Mouse (Mus musculus): Measurements from ENCODE around the gene Tmem256. TPM values are rescaled to one million over a fixed set of nuclear protein-coding genes. Genes with fewer than 3 reads are reported as not detected.

The Tmem256 gene
- polyA plus RNA-seq, 1 experiment from 2014 or later = 290 TPM

- H3K4me3 ChIP-seq = peak overlapping the region; percentile 58
- H3K27me3 ChIP-seq (ENCODE audit: poor library complexity, severe bottlenecking) = peaks cover 34% of the 10 kb centered on the region
- H3K36me3 ChIP-seq (replicated peaks) = no peaks in the 10 kb centered on the region
- 58% methylated on average over 21 of the region's 21 CpGs for WGBS
- DNase-seq (ENCODE audit: extremely low spot score, low spot score) = no peak
- H3K27ac ChIP-seq = peak overlapping the region; percentile 84
- peaks cover 57% of the 10 kb centered on the region for H3K4me1 ChIP-seq
- no peaks in the 10 kb centered on the region for H3K9me3 ChIP-seq
These were observed 43.7 kb downstream of the Tmem256 start for GRCm38 (mm10) chr11:69881787-69882670.

GRCm38 (mm10) chr11:69883066-69883465, 44.8 kb downstream of the Tmem256 start:
- no peak overlapping the region for H3K27ac ChIP-seq
- DNase-seq (ENCODE audit: extremely low spot score, low spot score) = no peak
- H3K4me3 ChIP-seq = no peak overlapping the region
- H3K36me3 ChIP-seq (replicated peaks) = no peaks in the 10 kb centered on the region
- H3K9me3 ChIP-seq = no peaks in the 10 kb centered on the region
- peaks cover 34% of the 10 kb centered on the region for H3K27me3 ChIP-seq (ENCODE audit: poor library complexity, severe bottlenecking)
- WGBS = 61% methylated on average over 4 of the region's 4 CpGs
- H3K4me1 ChIP-seq = peaks cover 47% of the 10 kb centered on the region

GRCm38 (mm10) chr11:69883527-69884151, 45.3 kb downstream of the Tmem256 start:
- Histone ChIP-seq H3K4me3 (no peak overlapping the region), H3K36me3 (replicated peaks) (no peaks in the 10 kb centered on the region), H3K4me1 (peaks cover 41% of the 10 kb centered on the region), H3K9me3 (no peaks in the 10 kb centered on the region), H3K27me3 (ENCODE audit: poor library complexity, severe bottlenecking) (peaks cover 33% of the 10 kb centered on the region), H3K27ac (no peak overlapping the region)
- no peak for DNase-seq (ENCODE audit: extremely low spot score, low spot score)
- 88% methylated on average over 8 of the region's 8 CpGs for WGBS

GRCm38 (mm10) chr11:69884240-69884639, 45.9 kb downstream of the Tmem256 start:
- Histone ChIP-seq H3K9me3 (no peaks in the 10 kb centered on the region), H3K4me1 (peaks cover 35% of the 10 kb centered on the region), H3K4me3 (no peak overlapping the region), H3K27ac (peak overlapping the region; percentile 41; the same call in 1 of the 2 replicates), H3K36me3 (replicated peaks) (no peaks in the 10 kb centered on the region), H3K27me3 (ENCODE audit: poor library complexity, severe bottlenecking) (peaks cover 28% of the 10 kb centered on the region)
- WGBS = 89% methylated on average over 9 of the region's 9 CpGs
- no peak for DNase-seq (ENCODE audit: extremely low spot score, low spot score)

GRCm38 (mm10) chr11:69884663-69885062, 46.3 kb downstream of the Tmem256 start:
- H3K9me3 ChIP-seq = no peaks in the 10 kb centered on the region
- H3K36me3 ChIP-seq (replicated peaks) = no peaks in the 10 kb centered on the region
- H3K27me3 ChIP-seq (ENCODE audit: poor library complexity, severe bottlenecking) = peaks cover 23% of the 10 kb centered on the region
- WGBS = 91% methylated on average over 8 of the region's 8 CpGs
- H3K4me1 ChIP-seq = peaks cover 31% of the 10 kb centered on the region
- H3K27ac ChIP-seq = peak overlapping the region; percentile 12; the same call in 1 of the 2 replicates
- no peak overlapping the region for H3K4me3 ChIP-seq
- DNase-seq (ENCODE audit: extremely low spot score, low spot score) = no peak

- Histone ChIP-seq H3K36me3 (replicated peaks) (no peaks in the 10 kb centered on the region), H3K27ac (0 out of 2 replicates have a peak overlapping the region, but pooled peaks have one; percentile 0)
- 72% methylated on average over 8 of the region's 8 CpGs for WGBS
These were observed 48.8 kb downstream of the Tmem256 start for GRCm38 (mm10) chr11:69886907-69887635.

More at GRCm38 (mm10) chr11:69886907-69887635, 48.8 kb downstream of the Tmem256 start:
- DNase-seq (ENCODE audit: extremely low spot score, low spot score) = no peak
- peaks cover 11% of the 10 kb centered on the region for H3K27me3 ChIP-seq (ENCODE audit: poor library complexity, severe bottlenecking)
- H3K4me3 ChIP-seq = no peak overlapping the region
- no peaks in the 10 kb centered on the region for H3K9me3 ChIP-seq
- peaks cover 11% of the 10 kb centered on the region; the same call in 1 of the 2 replicates for H3K4me1 ChIP-seq

Small RNA genes within 50 kb of the gene (microRNA-seq; reads per million reads assigned to microRNA genes)
- gene Mir6924 = not detected

Other genes with a start within 250 kb of the Tmem256 start
- 4.3 and 4.6 TPM in 2 replicates for gene Atp1b2, start 232.6 kb upstream of the Tmem256 start, polyA plus RNA-seq (2016; fragmentation: Nextera tagmentation; extraction: Ambion mirVana)
- gene Shbg, start 220.6 kb upstream of the Tmem256 start, polyA plus RNA-seq (2016; fragmentation: Nextera tagmentation; extraction: Ambion mirVana) = not detected in 2 replicates
- gene Sat2, start 216.5 kb upstream of the Tmem256 start, polyA plus RNA-seq (2016; fragmentation: Nextera tagmentation; extraction: Ambion mirVana) = 13.7 and 15.4 TPM in 2 replicates
- 32.5 and 34.6 TPM in 2 replicates for gene Fxr2, start 205.5 kb upstream of the Tmem256 start, polyA plus RNA-seq (2016; fragmentation: Nextera tagmentation; extraction: Ambion mirVana)
- gene Sox15, start 183.2 kb upstream of the Tmem256 start, polyA plus RNA-seq (2016; fragmentation: Nextera tagmentation; extraction: Ambion mirVana) = not detected in 2 replicates
- gene Mpdu1, start 175.9 kb upstream of the Tmem256 start, polyA plus RNA-seq (2016; fragmentation: Nextera tagmentation; extraction: Ambion mirVana) = 81.8 and 82.9 TPM in 2 replicates
- gene Cd68, start 172.4 kb upstream of the Tmem256 start, polyA plus RNA-seq (2016; fragmentation: Nextera tagmentation; extraction: Ambion mirVana) = 5.5 and 5.8 TPM in 2 replicates
- gene Eif4a1, start 166.1 kb upstream of the Tmem256 start, polyA plus RNA-seq (2016; fragmentation: Nextera tagmentation; extraction: Ambion mirVana) = 725 and 747 TPM in 2 replicates
- gene Senp3, start 156.4 kb upstream of the Tmem256 start, polyA plus RNA-seq (2016; fragmentation: Nextera tagmentation; extraction: Ambion mirVana) = 127 and 128 TPM in 2 replicates
- gene Tnfsf13, start 152.7 kb upstream of the Tmem256 start, polyA plus RNA-seq (2016; fragmentation: Nextera tagmentation; extraction: Ambion mirVana) = 0.20 TPM in 1 of 2 replicates, not detected in the other
- gene Tnfsf12, start 142.7 kb upstream of the Tmem256 start, polyA plus RNA-seq (2016; fragmentation: Nextera tagmentation; extraction: Ambion mirVana) = 1.1 and 1.6 TPM in 2 replicates
- 0.44 and 0.55 TPM in 2 replicates for gene Tnfsfm13, start 142.4 kb upstream of the Tmem256 start, polyA plus RNA-seq (2016; fragmentation: Nextera tagmentation; extraction: Ambion mirVana)
- gene Polr2a, start 79.9 kb upstream of the Tmem256 start, polyA plus RNA-seq (2016; fragmentation: Nextera tagmentation; extraction: Ambion mirVana) = 32.9 and 34.5 TPM in 2 replicates
- 0.14 TPM in 1 of 2 replicates, not detected in the other for gene Slc35g3, start 76.5 kb upstream of the Tmem256 start, polyA plus RNA-seq (2016; fragmentation: Nextera tagmentation; extraction: Ambion mirVana)
- 0.46 and 0.77 TPM in 2 replicates for gene Zbtb4, start 72.6 kb upstream of the Tmem256 start, polyA plus RNA-seq (2016; fragmentation: Nextera tagmentation; extraction: Ambion mirVana)
- gene Chrnb1, start 42.6 kb upstream of the Tmem256 start, polyA plus RNA-seq (2016; fragmentation: Nextera tagmentation; extraction: Ambion mirVana) = 1.0 and 1.5 TPM in 2 replicates
- gene Fgf11, start 36.7 kb upstream of the Tmem256 start, polyA plus RNA-seq (2016; fragmentation: Nextera tagmentation; extraction: Ambion mirVana) = 0.73 TPM in 2 replicates
- gene Tmem102, start 32.9 kb upstream of the Tmem256 start, polyA plus RNA-seq (2016; fragmentation: Nextera tagmentation; extraction: Ambion mirVana) = 0.71 and 0.95 TPM in 2 replicates
- gene Gm39566, start 23.2 kb upstream of the Tmem256 start, polyA plus RNA-seq (2016; fragmentation: Nextera tagmentation; extraction: Ambion mirVana) = not detected in 2 replicates
- not detected in 2 replicates for gene Spem2, start 20.0 kb upstream of the Tmem256 start, polyA plus RNA-seq (2016; fragmentation: Nextera tagmentation; extraction: Ambion mirVana)
- 0.19 TPM in 1 of 2 replicates, not detected in the other for gene Spem1, start 16.3 kb upstream of the Tmem256 start, polyA plus RNA-seq (2016; fragmentation: Nextera tagmentation; extraction: Ambion mirVana)
- 4.7 and 5.2 TPM in 2 replicates for gene Nlgn2, start 730 bp upstream of the Tmem256 start, polyA plus RNA-seq (2016; fragmentation: Nextera tagmentation; extraction: Ambion mirVana)
- 67.5 and 67.6 TPM in 2 replicates for gene Plscr3, start 7.9 kb downstream of the Tmem256 start, polyA plus RNA-seq (2016; fragmentation: Nextera tagmentation; extraction: Ambion mirVana)
- gene Tnk1, start 20.2 kb downstream of the Tmem256 start, polyA plus RNA-seq (2016; fragmentation: Nextera tagmentation; extraction: Ambion mirVana) = 0.79 and 1.9 TPM in 2 replicates
- gene Tmem95, start 39.5 kb downstream of the Tmem256 start, polyA plus RNA-seq (2016; fragmentation: Nextera tagmentation; extraction: Ambion mirVana) = not detected in 2 replicates
- gene Kctd11, start 42.9 kb downstream of the Tmem256 start, polyA plus RNA-seq (2016; fragmentation: Nextera tagmentation; extraction: Ambion mirVana) = 4.8 and 6.7 TPM in 2 replicates
- gene Acap1, start 57.0 kb downstream of the Tmem256 start, polyA plus RNA-seq (2016; fragmentation: Nextera tagmentation; extraction: Ambion mirVana) = 0.84 and 1.3 TPM in 2 replicates
- gene 2810408A11Rik, start 62.5 kb downstream of the Tmem256 start, polyA plus RNA-seq (2016; fragmentation: Nextera tagmentation; extraction: Ambion mirVana) = 11.9 and 12.2 TPM in 2 replicates
- gene Neurl4, start 62.6 kb downstream of the Tmem256 start, polyA plus RNA-seq (2016; fragmentation: Nextera tagmentation; extraction: Ambion mirVana) = 14.3 and 14.8 TPM in 2 replicates
- 92.4 and 97.3 TPM in 2 replicates for gene Gps2, start 75.4 kb downstream of the Tmem256 start, polyA plus RNA-seq (2016; fragmentation: Nextera tagmentation; extraction: Ambion mirVana)
- gene Eif5a, start 83.4 kb downstream of the Tmem256 start, polyA plus RNA-seq (2016; fragmentation: Nextera tagmentation; extraction: Ambion mirVana) = 2,970 and 2,997 TPM in 2 replicates
- gene Ybx2, start 97.3 kb downstream of the Tmem256 start, polyA plus RNA-seq (2016; fragmentation: Nextera tagmentation; extraction: Ambion mirVana) = 5.7 and 6.4 TPM in 2 replicates
- gene Slc2a4, start 109.7 kb downstream of the Tmem256 start, polyA plus RNA-seq (2016; fragmentation: Nextera tagmentation; extraction: Ambion mirVana) = 14.2 and 15.7 TPM in 2 replicates
- gene Cldn7, start 126.3 kb downstream of the Tmem256 start, polyA plus RNA-seq (2016; fragmentation: Nextera tagmentation; extraction: Ambion mirVana) = 19.7 and 21.9 TPM in 2 replicates
- gene Ctdnep1, start 142.6 kb downstream of the Tmem256 start, polyA plus RNA-seq (2016; fragmentation: Nextera tagmentation; extraction: Ambion mirVana) = 21.5 and 23.4 TPM in 2 replicates
- 159 TPM in 2 replicates for gene Elp5, start 144.0 kb downstream of the Tmem256 start, polyA plus RNA-seq (2016; fragmentation: Nextera tagmentation; extraction: Ambion mirVana)
- 318 and 331 TPM in 2 replicates for gene Gabarap, start 152.6 kb downstream of the Tmem256 start, polyA plus RNA-seq (2016; fragmentation: Nextera tagmentation; extraction: Ambion mirVana)
- gene Phf23, start 157.3 kb downstream of the Tmem256 start, polyA plus RNA-seq (2016; fragmentation: Nextera tagmentation; extraction: Ambion mirVana) = 94.5 and 96.2 TPM in 2 replicates
- 44.3 and 51.6 TPM in 2 replicates for gene Dvl2, start 162.1 kb downstream of the Tmem256 start, polyA plus RNA-seq (2016; fragmentation: Nextera tagmentation; extraction: Ambion mirVana)
- gene Acadvl, start 176.9 kb downstream of the Tmem256 start, polyA plus RNA-seq (2016; fragmentation: Nextera tagmentation; extraction: Ambion mirVana) = 41.0 and 44.1 TPM in 2 replicates
- 13.8 and 15.5 TPM in 2 replicates for gene Dlg4, start 178.4 kb downstream of the Tmem256 start, polyA plus RNA-seq (2016; fragmentation: Nextera tagmentation; extraction: Ambion mirVana)
- 0.71 and 1.2 TPM in 2 replicates for gene Asgr1, start 215.6 kb downstream of the Tmem256 start, polyA plus RNA-seq (2016; fragmentation: Nextera tagmentation; extraction: Ambion mirVana)